Mouse (Mus musculus) limb, embryonic 13.5 days (tissue): ENCODE data around the gene Mfn1. TPM values are rescaled to one million over a fixed set of nuclear protein-coding genes. Genes with fewer than 3 reads are reported as not detected.
A peak's percentile ranks its signal among the peaks of the same experiment; 100 is the strongest.

ENCODE experiments used
- ATAC-seq: fragments of 200-750 bp; cut with Nextera tagmentation; 2 replicates; pipeline ENCODE4 v1.8.0; 2017; ENCODE audit warnings: low read depth, moderate number of reproducible peaks, moderate TSS enrichment; ENCODE audit not compliant: low FRiP score
- H3K27ac ChIP-seq: fragments of 300-500 bp; sonication (generic); 2 replicates; pipeline ENCODE4 v1.5.1; 2015; ENCODE audit warnings: inconsistent platforms, mild to moderate bottlenecking, moderate library complexity
- H3K27me3 ChIP-seq: fragments of 300-500 bp; sonication (generic); 2 replicates; pipeline ENCODE4 v1.6.1; 2015; ENCODE audit warnings: mild to moderate bottlenecking, inconsistent platforms
- H3K36me3 ChIP-seq: fragments of 300-500 bp; sonication (generic); 2 replicates; pipeline ENCODE4 v1.6.1; 2015; ENCODE audit warnings: inconsistent platforms, mild to moderate bottlenecking, moderate library complexity
- H3K4me1 ChIP-seq: fragments of 300-500 bp; sonication (generic); 2 replicates; pipeline ENCODE4 v1.6.1; 2015; ENCODE audit warnings: inconsistent platforms
- H3K4me2 ChIP-seq: fragments of 300-500 bp; sonication (generic); replicated peaks from 2 replicates; pipeline ENCODE4 v1.6.1; 2015; ENCODE audit warnings: inconsistent platforms, mild to moderate bottlenecking, moderate library complexity
- H3K4me3 ChIP-seq: fragments of 300-500 bp; sonication (generic); 2 replicates; pipeline ENCODE4 v1.5.1; 2015; ENCODE audit warnings: moderate library complexity, mild to moderate bottlenecking, inconsistent platforms
- H3K9ac ChIP-seq: fragments of 300-500 bp; sonication (generic); 2 replicates; pipeline ENCODE4 v1.6.1; 2015; ENCODE audit warnings: mild to moderate bottlenecking, inconsistent platforms
- H3K9me3 ChIP-seq: fragments of 300-500 bp; sonication (generic); 2 replicates; pipeline ENCODE4 v1.6.1; 2016; ENCODE audit warnings: inconsistent platforms
- WGBS: fragments of 180-500 bp; shearing (Covaris S2); methylation state at CpG from one replicate; pipeline ENCODE4 v1.1.7; 2015; 5-methylcytosine and 5-hydroxymethylcytosine counted together
- polyA plus RNA-seq: library from polyadenylated mRNA; unstranded; fragments of >200 nt; fragmentation: Nextera tagmentation; extraction: Ambion mirVana; gene quantifications from 2 replicates; pipeline ENCODE4 v1.2.1, GENCODE M21; 2015

Mfn1 gene
- polyA plus RNA-seq, 1 experiment from 2014 or later: 34.9 TPM

DNA sequence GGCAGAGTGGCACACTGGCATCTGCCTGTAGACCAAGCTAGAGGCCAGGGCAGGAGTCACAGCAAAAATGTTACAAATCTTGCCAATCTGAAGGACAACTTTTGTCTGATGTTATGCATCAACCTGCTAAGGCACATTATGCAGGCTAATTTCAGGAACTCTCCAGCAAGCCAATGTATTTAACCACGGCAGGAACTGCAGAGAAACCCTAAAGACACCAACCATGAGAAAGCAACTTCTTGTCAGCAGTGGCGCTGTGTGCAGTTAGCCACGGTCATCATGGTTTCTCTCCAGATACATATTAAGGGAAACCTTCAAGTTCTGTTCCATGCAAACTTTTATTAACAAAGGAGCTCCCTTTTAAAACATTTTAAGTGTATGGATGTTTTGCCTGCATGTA lies 52.6 kb downstream of the Mfn1 start:
- Histone ChIP-seq H3K9ac (no peak overlapping the region), H3K4me2 (no peak overlapping the region), H3K36me3 (peaks cover 70% of the 10 kb centered on the region), H3K4me3 (no peak overlapping the region), H3K4me1 (no peaks in the 10 kb centered on the region), H3K9me3 (no peaks in the 10 kb centered on the region), H3K27ac (no peak overlapping the region), H3K27me3 (no peaks in the 10 kb centered on the region)
- WGBS: 89% methylated on average over 3 of the region's 3 CpGs
- no peak for ATAC-seq

- Histone ChIP-seq H3K9me3 (no peaks in the 10 kb centered on the region), H3K9ac (no peak overlapping the region), H3K4me3 (no peak overlapping the region), H3K4me1 (no peaks in the 10 kb centered on the region), H3K36me3 (peaks cover 68% of the 10 kb centered on the region), H3K27ac (no peak overlapping the region), H3K27me3 (no peaks in the 10 kb centered on the region), H3K4me2 (no peak overlapping the region)
- WGBS: 92% methylated on average over 4 of the region's 4 CpGs
- no peak for ATAC-seq
These were observed 54.2 kb downstream of the Mfn1 start for GRCm38 (mm10) chr3:32583489-32583888.

- H3K9me3 ChIP-seq: no peaks in the 10 kb centered on the region
- no peak overlapping the region for H3K9ac ChIP-seq
- H3K4me1 ChIP-seq: no peaks in the 10 kb centered on the region
- no peak overlapping the region for H3K4me3 ChIP-seq
- H3K27me3 ChIP-seq: no peaks in the 10 kb centered on the region
- no peak overlapping the region for H3K27ac ChIP-seq
- peaks cover 89% of the 10 kb centered on the region for H3K36me3 ChIP-seq
- WGBS: 94% methylated on average over 3 of the region's 3 CpGs
- no peak overlapping the region for H3K4me2 ChIP-seq
- no peak for ATAC-seq
These were observed 57.0 kb downstream of the Mfn1 start for GRCm38 (mm10) chr3:32586274-32586673.

DNA sequence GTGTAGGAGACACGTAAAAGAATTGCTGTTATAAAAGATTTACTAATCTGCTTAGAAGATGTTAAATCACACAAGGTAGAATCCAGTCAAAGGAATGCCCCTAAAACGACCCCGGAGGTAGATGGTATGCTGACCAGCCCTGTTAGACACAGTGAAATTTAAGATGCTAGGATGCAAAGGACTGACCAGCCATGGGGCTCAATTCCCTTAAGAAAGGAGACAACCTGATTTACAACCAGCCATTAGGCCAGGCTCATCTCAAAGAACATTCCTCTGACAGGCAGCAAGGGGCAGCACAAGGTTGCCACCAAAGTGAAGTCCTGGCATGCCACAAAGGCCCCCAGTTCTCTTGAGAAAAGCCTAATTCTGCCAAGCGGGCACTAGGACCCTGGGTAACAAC lies 65.8 kb downstream of the Mfn1 start:
- 36% methylated on average over 4 of the region's 4 CpGs for WGBS
- no peak overlapping the region for H3K9ac ChIP-seq
- H3K27me3 ChIP-seq: no peaks in the 10 kb centered on the region
- H3K9me3 ChIP-seq: no peaks in the 10 kb centered on the region
- ATAC-seq: no peak
- peaks cover 44% of the 10 kb centered on the region for H3K36me3 ChIP-seq
- H3K4me3 ChIP-seq: no peak overlapping the region
- H3K27ac ChIP-seq: no peak overlapping the region
- H3K4me1 ChIP-seq: no peaks in the 10 kb centered on the region
- no peak overlapping the region for H3K4me2 ChIP-seq

DNA sequence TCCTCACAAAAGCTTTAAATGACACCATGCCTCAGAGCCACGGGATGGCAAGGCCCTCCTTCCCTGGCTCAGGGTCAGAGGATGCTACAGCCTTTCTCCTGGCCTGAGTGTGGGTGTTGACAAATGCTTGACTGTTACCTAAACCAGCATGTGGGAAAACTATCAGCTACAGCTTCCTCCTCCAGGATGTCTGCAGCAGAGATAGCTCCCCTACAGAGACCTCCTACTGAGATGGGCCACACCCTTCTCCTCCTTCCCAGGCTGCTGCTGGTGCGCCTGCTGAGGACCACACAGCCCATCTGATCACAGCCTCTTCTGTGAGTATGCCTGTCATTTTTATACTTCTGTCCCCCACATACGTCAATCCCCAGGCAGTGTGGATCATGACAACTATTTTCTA lies 70.1 kb downstream of the Mfn1 start:
- Histone ChIP-seq H3K27me3 (no peaks in the 10 kb centered on the region), H3K4me2 (no peak overlapping the region), H3K4me1 (no peaks in the 10 kb centered on the region), H3K9ac (no peak overlapping the region), H3K36me3 (peaks cover 33% of the 10 kb centered on the region), H3K27ac (no peak overlapping the region), H3K9me3 (no peaks in the 10 kb centered on the region), H3K4me3 (no peak overlapping the region)
- no peak for ATAC-seq
- 64% methylated on average over 3 of the region's 3 CpGs for WGBS

GRCm38 (mm10) chr3:32601055-32601454 lies 71.8 kb downstream of the Mfn1 start:
- no peak overlapping the region for H3K4me3 ChIP-seq
- H3K27ac ChIP-seq: no peak overlapping the region
- no peaks in the 10 kb centered on the region for H3K4me1 ChIP-seq
- no peaks in the 10 kb centered on the region for H3K9me3 ChIP-seq
- peaks cover 28% of the 10 kb centered on the region for H3K36me3 ChIP-seq
- no peak overlapping the region for H3K4me2 ChIP-seq
- no peak overlapping the region for H3K9ac ChIP-seq
- no peak for ATAC-seq
- WGBS: 92% methylated on average over 10 of the region's 10 CpGs
- no peaks in the 10 kb centered on the region for H3K27me3 ChIP-seq

DNA sequence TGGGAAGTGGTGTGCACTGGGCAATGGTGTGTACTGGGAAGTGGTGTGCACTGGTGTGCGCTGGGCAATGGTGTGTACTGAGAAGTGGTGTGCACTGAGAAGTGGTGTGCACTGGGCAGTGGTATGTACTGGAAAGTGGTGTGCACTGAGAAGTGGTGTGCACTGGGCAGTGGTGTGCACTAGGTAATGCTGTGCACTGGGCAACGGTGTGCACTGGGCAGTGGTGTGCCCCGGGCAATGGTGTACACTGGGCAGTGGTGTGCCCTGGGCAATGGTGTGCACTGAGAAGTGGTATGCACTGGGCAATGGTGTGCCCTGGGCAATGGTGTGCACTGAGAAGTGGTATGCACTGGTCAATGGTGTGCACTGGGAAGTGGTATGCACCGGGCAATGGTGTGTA lies 80.0 kb downstream of the Mfn1 start:
- Histone ChIP-seq H3K27me3 (no peaks in the 10 kb centered on the region), H3K4me3 (no peak overlapping the region), H3K9me3 (no peaks in the 10 kb centered on the region), H3K27ac (no peak overlapping the region), H3K36me3 (peaks cover 11% of the 10 kb centered on the region), H3K9ac (no peak overlapping the region), H3K4me1 (peaks cover 5% of the 10 kb centered on the region), H3K4me2 (no peak overlapping the region)
- 97% methylated on average over 4 of the region's 4 CpGs for WGBS
- no peak for ATAC-seq

DNA sequence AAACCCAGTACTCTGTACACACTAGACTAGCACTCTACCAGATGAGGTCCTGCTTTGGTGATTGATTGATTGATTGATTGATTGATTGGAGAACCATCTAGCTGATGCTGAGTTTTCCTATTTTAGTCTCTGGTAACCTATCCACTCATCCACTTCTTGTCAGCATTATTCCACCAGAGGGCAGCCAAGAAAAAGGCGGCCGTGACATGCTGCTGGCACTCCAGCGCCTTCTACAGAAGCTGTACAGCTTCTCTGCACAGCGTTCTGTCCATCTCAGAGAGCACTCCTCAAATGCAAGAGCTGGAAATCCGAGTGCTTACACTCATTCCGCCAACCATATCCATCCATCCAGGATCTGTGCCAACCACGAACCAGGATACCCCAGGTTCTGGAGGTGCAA lies 81.3 kb downstream of the Mfn1 start:
- ATAC-seq: no peak; the same call in 1 of the 2 replicates
- H3K27ac ChIP-seq: no peak overlapping the region
- H3K9ac ChIP-seq: no peak overlapping the region
- WGBS: 31% methylated on average over 7 of the region's 7 CpGs
- no peak overlapping the region for H3K4me2 ChIP-seq
- H3K27me3 ChIP-seq: no peaks in the 10 kb centered on the region
- H3K4me3 ChIP-seq: no peak overlapping the region
- H3K9me3 ChIP-seq: no peaks in the 10 kb centered on the region
- peaks cover 12% of the 10 kb centered on the region for H3K4me1 ChIP-seq
- H3K36me3 ChIP-seq: no peaks in the 10 kb centered on the region; the same call in 1 of the 2 replicates

DNA sequence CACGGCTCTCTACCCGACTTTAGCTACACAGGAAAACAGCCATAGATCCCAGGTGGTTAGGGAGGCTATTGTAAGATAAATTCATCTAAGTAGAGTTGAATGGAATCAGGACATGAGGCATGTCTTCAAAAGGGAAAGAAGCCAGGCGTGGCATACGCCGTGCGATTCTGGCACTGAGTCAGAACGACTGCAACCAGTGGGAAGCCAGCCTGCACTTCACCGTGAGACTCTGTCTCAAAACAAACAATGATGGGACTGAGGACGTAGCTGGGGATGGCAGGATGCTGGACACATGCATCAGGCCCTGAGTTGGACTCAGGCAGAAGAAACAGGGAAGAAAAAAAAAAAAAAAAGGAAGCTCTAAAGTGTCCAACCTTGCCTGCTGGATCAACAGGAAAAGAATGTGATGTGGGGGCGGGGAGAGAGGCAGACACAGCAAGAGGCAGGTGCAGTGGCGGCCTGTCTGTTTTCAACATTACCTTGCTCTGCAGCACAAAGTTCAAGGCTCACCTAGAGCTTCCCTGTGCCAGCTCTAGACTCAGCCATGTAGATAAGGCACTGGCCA lies 82.4 kb downstream of the Mfn1 start:
- no peak overlapping the region for H3K27ac ChIP-seq
- H3K9me3 ChIP-seq: no peaks in the 10 kb centered on the region
- 84% methylated on average over 11 of the region's 11 CpGs for whole genome bisulfite sequencing
- H3K9ac ChIP-seq: no peak overlapping the region
- H3K4me1 ChIP-seq: peaks cover 12% of the 10 kb centered on the region
- no peaks in the 10 kb centered on the region; the same call in 1 of the 2 replicates for H3K36me3 ChIP-seq
- H3K4me3 ChIP-seq: no peak overlapping the region
- ATAC-seq: no peak
- no peak overlapping the region for H3K4me2 ChIP-seq
- no peaks in the 10 kb centered on the region for H3K27me3 ChIP-seq

- 74% methylated on average over 2 of the region's 2 CpGs for WGBS
- Histone ChIP-seq H3K27me3 (no peaks in the 10 kb centered on the region), H3K9ac (no peak overlapping the region), H3K4me3 (0 out of 2 replicates have a peak overlapping the region, but pooled peaks have one; percentile 0), H3K4me2 (peak overlapping the region; percentile 61; the same call in 1 of the 2 replicates), H3K27ac (no peak overlapping the region), H3K4me1 (peaks cover 12% of the 10 kb centered on the region), H3K9me3 (no peaks in the 10 kb centered on the region), H3K36me3 (no peaks in the 10 kb centered on the region)
- no peak for ATAC-seq
These were observed 85.5 kb downstream of the Mfn1 start for GRCm38 (mm10) chr3:32614786-32615185.

- 47% methylated on average over 5 of the region's 5 CpGs for WGBS
- Histone ChIP-seq H3K36me3 (no peaks in the 10 kb centered on the region), H3K9ac (peak overlapping the region; percentile 79; the same call in 1 of the 2 replicates), H3K4me1 (peaks cover 12% of the 10 kb centered on the region), H3K4me3 (peak overlapping the region; percentile 71), H3K9me3 (no peaks in the 10 kb centered on the region), H3K27me3 (no peaks in the 10 kb centered on the region), H3K27ac (no peak overlapping the region), H3K4me2 (peak overlapping the region; percentile 61)
- no peak for ATAC-seq
These were observed 86.1 kb downstream of the Mfn1 start for GRCm38 (mm10) chr3:32615376-32615775.

DNA sequence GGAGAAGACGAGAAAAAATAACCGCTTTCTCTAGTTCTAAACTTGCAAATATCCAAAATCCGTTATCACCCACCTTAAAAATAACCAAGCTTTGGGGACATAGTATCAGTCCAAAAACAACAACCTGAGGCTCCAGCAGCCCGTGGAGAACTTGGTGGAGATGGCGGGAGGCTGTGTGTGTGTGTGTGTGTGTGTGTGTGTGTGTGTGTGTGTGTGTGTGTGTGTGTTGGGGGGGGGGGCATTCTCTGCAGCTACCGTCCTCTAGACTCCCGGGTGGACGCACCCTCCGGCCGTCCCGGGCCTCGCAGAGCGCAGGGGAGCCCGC lies 86.7 kb downstream of the Mfn1 start:
- H3K27me3 ChIP-seq: no peaks in the 10 kb centered on the region
- peak overlapping the region; percentile 69; the same call in 1 of the 2 replicates for H3K27ac ChIP-seq
- 26% methylated on average over 5 of the region's 14 CpGs for whole genome bisulfite sequencing
- H3K4me2 ChIP-seq: peak overlapping the region; percentile 61
- no peaks in the 10 kb centered on the region for H3K36me3 ChIP-seq
- no peaks in the 10 kb centered on the region for H3K9me3 ChIP-seq
- H3K4me1 ChIP-seq: peaks cover 12% of the 10 kb centered on the region
- H3K9ac ChIP-seq: peak overlapping the region; percentile 79
- ATAC-seq: no peak
- H3K4me3 ChIP-seq: peak overlapping the region; percentile 71

DNA sequence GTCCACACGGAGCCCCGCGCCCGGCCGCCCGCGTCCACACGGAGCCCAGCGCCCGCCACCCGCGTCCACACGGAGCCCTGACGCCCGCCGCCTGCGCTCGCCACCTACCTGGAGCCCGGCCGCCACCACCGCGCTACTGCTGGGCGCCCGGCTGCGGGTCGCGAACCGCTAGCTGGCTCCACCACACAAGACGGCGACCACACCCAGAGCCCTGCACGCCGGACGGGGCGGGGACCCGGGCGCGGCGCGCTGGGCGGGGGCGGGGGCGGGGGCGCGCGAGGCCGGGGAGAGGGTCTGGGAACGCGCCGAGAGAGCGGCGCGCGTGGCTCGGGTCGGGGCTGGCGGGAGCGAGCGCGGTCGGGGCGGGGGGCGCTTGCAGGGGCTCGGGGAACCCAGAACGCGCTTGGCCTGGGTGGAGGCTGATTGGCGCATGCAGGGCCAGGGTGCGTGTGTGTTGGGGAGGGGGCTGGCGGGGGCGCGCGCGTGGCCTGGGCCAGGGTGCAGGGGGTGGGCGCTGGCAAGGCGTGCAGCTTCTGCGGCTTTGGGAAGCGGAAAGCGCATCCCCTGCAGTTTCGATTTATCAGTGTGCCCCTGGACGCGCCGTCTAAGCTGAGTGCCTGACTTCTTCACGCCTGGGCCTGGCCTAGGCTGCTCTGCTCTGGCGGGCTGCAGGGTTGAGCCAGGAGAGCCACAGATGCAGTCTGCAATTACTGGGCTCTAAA lies 87.2 kb downstream of the Mfn1 start, which contains the start of gene Gnb4:
Gene Gnb4 (minus strand): TSS at position 255 of the 722 bp plus-strand sequence.
- 2% methylated on average over 50 of the region's 83 CpGs for WGBS
- H3K9me3 ChIP-seq: no peaks in the 10 kb centered on the region
- H3K4me2 ChIP-seq: peak within 1 kb of the TSS; percentile 61
- peak within 1 kb of the TSS; percentile 69 for H3K27ac ChIP-seq
- peaks cover 9% of the 10 kb centered on the region; the same call in 1 of the 2 replicates for H3K4me1 ChIP-seq
- peak within 1 kb of the TSS; percentile 71 for H3K4me3 ChIP-seq
- no peaks in the 10 kb centered on the region for H3K27me3 ChIP-seq
- peak; percentile 93 for ATAC-seq
- H3K36me3 ChIP-seq: no peaks in the 10 kb centered on the region
- H3K9ac ChIP-seq: peak within 1 kb of the TSS; percentile 79
